ENCODE assay signal across 8 mouse cellular contexts in genomic region chr7:38200606-38201289, GRCm38 (mm10). TPM values are rescaled to one million over a fixed set of nuclear protein-coding genes. Genes with fewer than 3 reads are reported as not detected.
DNase-seq lines count a peak whose midpoint lies in the region; ATAC-seq and TF ChIP-seq lines count a peak whose summit lies in the region.

No protein-coding gene starts in this region.

- peak; percentile 100 for TF ChIP-seq CTCF in testis, adult 2 months (IDR thresholded peaks at IDR 0.05; ENCODE audit: control insufficient read depth, insufficient read depth, insufficient replicate concordance, low read depth, low read length)

- ATAC-seq in forebrain, embryonic 16.5 days = peak; percentile 92
- peak; percentile 93 for ATAC-seq in neural tube, embryonic 14.5 days (ENCODE audit: low read depth)

- intact Hi-C loops in heart, postnatal 36 days (cut with DNase I) = loop anchor here (1.0 kb wide), 1 partner anchor 18 kb away; no protein-coding TSS in a partner anchor

- H3K4me2 ChIP-seq in forebrain, embryonic 16.5 days (ENCODE audit: low read length) = peak overlapping the region; percentile 44
- H3K4me2 ChIP-seq in neural tube, embryonic 14.5 days (ENCODE audit: low read depth, low read length) = peak overlapping the region; percentile 49

- H3K4me3 ChIP-seq in ES-E14 (ENCODE audit: insufficient read depth in 1 of 2, low read depth in 1 of 2, low read length in 2 of 2, poor library complexity in 1 of 2, severe bottlenecking in 1 of 2) = 0 out of 4 replicates have a peak overlapping the region, but pooled peaks of 1 of the 2 experiments have one; percentile 8
- H3K4me3 ChIP-seq in forebrain, embryonic 16.5 days (replicated peaks; ENCODE audit: low read length) = peak overlapping the region; percentile 26
- H3K4me3 ChIP-seq in neural tube, embryonic 14.5 days (ENCODE audit: low read depth, low read length) = peak overlapping the region; percentile 24
- H3K4me3 ChIP-seq in testis, adult 2 months (ENCODE audit: control insufficient read depth, low read depth, low read length) = peak overlapping the region; percentile 64

- WGBS in forebrain, embryonic 16.5 days = under 1% methylated on average over 28 of the region's 28 CpGs
- 2% methylated on average over 28 of the region's 28 CpGs for WGBS in neural tube, embryonic 14.5 days

- H3K36me3 ChIP-seq in ES-E14 (ENCODE audit: control insufficient read depth, insufficient read depth, low read length, poor library complexity, severe bottlenecking) = no peaks in the 10 kb centered on the region
- H3K36me3 ChIP-seq in forebrain, embryonic 16.5 days (ENCODE audit: control insufficient read depth, insufficient read depth) = no peaks in the 10 kb centered on the region
- H3K36me3 ChIP-seq in neural tube, embryonic 14.5 days (ENCODE audit: control insufficient read depth, insufficient read depth, low read length) = no peaks in the 10 kb centered on the region
- no peaks in the 10 kb centered on the region for H3K36me3 ChIP-seq in testis, adult 2 months (ENCODE audit: control insufficient read depth, insufficient read depth, low read length)

- no peaks in the 10 kb centered on the region for H3K9me3 ChIP-seq in ES-E14 (ENCODE audit: control insufficient read depth, insufficient read depth, low read depth, low read length)
- no peaks in the 10 kb centered on the region for H3K9me3 ChIP-seq in forebrain, embryonic 16.5 days (ENCODE audit: control insufficient read depth, low read length)
- no peaks in the 10 kb centered on the region for H3K9me3 ChIP-seq in neural tube, embryonic 14.5 days (ENCODE audit: control insufficient read depth, low read length)

- in situ Hi-C loops in ES-E14 (cut with MboI; ENCODE audit: low sequenced_read_pairs in 2 of 2, unreplicated experiment in 2 of 2) = no loop called here

- H3K27ac ChIP-seq in ES-E14 (ENCODE audit: insufficient read depth, low read depth, low read length, poor library complexity, severe bottlenecking) = no peak overlapping the region
- peak overlapping the region; percentile 49 for H3K27ac ChIP-seq in forebrain, embryonic 16.5 days (ENCODE audit: low read length)
- H3K27ac ChIP-seq in neural tube, embryonic 14.5 days (ENCODE audit: low read depth, low read length) = 0 out of 2 replicates have a peak overlapping the region, but pooled peaks have one; percentile 52
- H3K27ac ChIP-seq in testis, adult 2 months (ENCODE audit: control insufficient read depth, insufficient read depth, low read depth, low read length) = no peak overlapping the region

- peaks cover under 1 to 5% of the 10 kb centered on the region in 2 experiments; a peak in 2 of 4 replicates for H3K4me1 ChIP-seq in ES-E14 (ENCODE audit: control insufficient read depth in 2 of 2, insufficient read depth in 2 of 2, low read length in 2 of 2, poor library complexity in 1 of 2)
- H3K4me1 ChIP-seq in forebrain, embryonic 16.5 days (replicated peaks; ENCODE audit: control insufficient read depth, insufficient read depth, low read length) = peaks cover 6% of the 10 kb centered on the region; the same call in 1 of the 2 replicates
- 0 out of 2 replicates have a peak, but pooled peaks cover 2% of the 10 kb centered on the region for H3K4me1 ChIP-seq in neural tube, embryonic 14.5 days (ENCODE audit: control insufficient read depth, insufficient read depth, low read length)
- no peaks in the 10 kb centered on the region; the same call in 1 of the 2 replicates for H3K4me1 ChIP-seq in testis, adult 2 months (ENCODE audit: control insufficient read depth, insufficient read depth, low read length)

- DNase-seq in ES-E14 (ENCODE audit: low read depth, low spot score) = peak; percentile 79
- peak; percentile 91 for DNase-seq in cerebellum, adult 11 months
- peak; percentile 90 to 93 for DNase-seq in heart, postnatal 36 days
- DNase-seq in layer of hippocampus, adult 18-20 months (ENCODE audit: low spot score in 2 of 2) = peak; percentile 85 to 93
- DNase-seq in lung, adult 18-20 months = peak; percentile 73 to 81

- no peak for TF ChIP-seq POLR2A in testis, adult 2 months (IDR thresholded peaks at IDR 0.05; ENCODE audit: control insufficient read depth, low read depth, low read length)

- H3K27me3 ChIP-seq in forebrain, embryonic 16.5 days (replicated peaks; ENCODE audit: control insufficient read depth, insufficient read depth, low read length) = no peaks in the 10 kb centered on the region
- no peaks in the 10 kb centered on the region for H3K27me3 ChIP-seq in neural tube, embryonic 14.5 days (ENCODE audit: control insufficient read depth, insufficient read depth, low read length)
- no peaks in the 10 kb centered on the region for H3K27me3 ChIP-seq in testis, adult 2 months (ENCODE audit: control insufficient read depth, insufficient read depth, low read length)

- H3K9ac ChIP-seq in ES-E14 (ENCODE audit: insufficient read depth, low read depth, low read length, poor library complexity, severe bottlenecking) = peak overlapping the region; percentile 15; the same call in 1 of the 2 replicates
- H3K9ac ChIP-seq in forebrain, embryonic 16.5 days (replicated peaks; ENCODE audit: low read depth, low read length) = peak overlapping the region; percentile 27
- peak overlapping the region; percentile 41; the same call in 1 of the 2 replicates for H3K9ac ChIP-seq in neural tube, embryonic 14.5 days (replicated peaks; ENCODE audit: low read depth, low read length)

TF ChIP-seq in ES-E14, 5 proteins besides CTCF, POLR2A, EP300 and RAD21:
- TF ChIP-seq ZNF384 (IDR thresholded peaks at IDR 0.05; ENCODE audit: low read depth, low read length) (peak; percentile 68; the same call in 1 of the 2 replicates), CHD2 (IDR thresholded peaks at IDR 0.05; ENCODE audit: low read depth, low read length) (no peak), HCFC1 (IDR thresholded peaks at IDR 0.05; ENCODE audit: borderline replicate concordance, insufficient read depth, low read length) (peak; percentile 53; the same call in 1 of the 2 replicates)

RNA-seq across cellular contexts. Expression of gene 1600014C10Rik, which starts 17.7 kb away (rescaled TPM):
- 6.5 and 6.6 TPM in 2 replicates for total RNA-seq in ES-E14 (2012; rRNA removed)
- polyA plus RNA-seq in forebrain, embryonic 16.5 days (2015; fragmentation: Nextera tagmentation; extraction: Ambion mirVana) = 17.7 and 18.7 TPM in 2 replicates
- total RNA-seq in heart, postnatal 36 days (2021) = 10 to 100 TPM; 29.2 to 34.7 TPM
- 10 to 100 TPM; 26.0 to 27.4 TPM for total RNA-seq in layer of hippocampus, adult 18-20 months (2021)
- 31.3 and 32.8 TPM in 2 replicates for polyA plus RNA-seq in neural tube, embryonic 14.5 days (2014; fragmentation: Nextera tagmentation; extraction: Ambion mirVana)
- 1.9 and 3.1 TPM in 2 replicates for polyA plus RNA-seq in testis, adult 2 months (2012; rRNA removed)

RNA-seq across cellular contexts. Expression of gene Plekhf1, which starts 27.1 kb away (rescaled TPM):
- 3.3 and 4.8 TPM in 2 replicates for total RNA-seq in ES-E14 (2012; rRNA removed)
- polyA plus RNA-seq in forebrain, embryonic 16.5 days (2015; fragmentation: Nextera tagmentation; extraction: Ambion mirVana) = 0.42 and 0.71 TPM in 2 replicates
- 1 to 10 TPM; 8.9 to 9.3 TPM for total RNA-seq in heart, postnatal 36 days (2021)
- 1 to 10 TPM; 2.4 to 4.4 TPM for total RNA-seq in layer of hippocampus, adult 18-20 months (2021)
- 0.32 and 0.68 TPM in 2 replicates for polyA plus RNA-seq in neural tube, embryonic 14.5 days (2014; fragmentation: Nextera tagmentation; extraction: Ambion mirVana)
- 2.7 and 2.8 TPM in 2 replicates for polyA plus RNA-seq in testis, adult 2 months (2012; rRNA removed)

Comparison
In these comparisons a context has a peak if more than half of its experiments do, and no peak if none do; other contexts are left out.
1. H3K27ac ChIP-seq: peak in forebrain, embryonic 16.5 days (single experiment) and neural tube, embryonic 14.5 days (single experiment); none in ES-E14 (single experiment) and testis, adult 2 months (single experiment).
2. Peak in every context shown above with its lines, with median percentiles within 50 percentile points of each other: DNase-seq and H3K9ac ChIP-seq.